Mouse (Mus musculus) MEL (cell line): ENCODE measurements around the gene Gtpbp8. TPM values are rescaled to one million over a fixed set of nuclear protein-coding genes. Genes with fewer than 3 reads are reported as not detected.

Source experiments
- DNase-seq: peaks from one replicate; pipeline ENCODE4 v3.0.0; 2011; ENCODE audit warnings: low read depth, low spot score
- H3K27ac ChIP-seq: 2 replicates; pipeline ENCODE4 v1.5.1; 2012; ENCODE audit warnings: low read depth, mild to moderate bottlenecking, control low read depth, low read length, moderate library complexity; ENCODE audit not compliant: control insufficient read depth
- H3K27me3 ChIP-seq, 2 experiments: fragments of 150-350 bp in 1 of 2; sonication (generic) in 1 of 2; 2 replicates each; pipeline ENCODE4 v1.6.1; 2012; ENCODE audit warnings: low read length in 2 of 2, mild to moderate bottlenecking in 2 of 2, improper control_type of control experiment in 1 of 2, moderate library complexity in 1 of 2; ENCODE audit not compliant: insufficient read depth in 2 of 2, control insufficient read depth in 1 of 2
- H3K36me3 ChIP-seq, 2 experiments: 2 replicates each; pipeline ENCODE4 v1.6.1; 2012 to 2014; ENCODE audit warnings: low read length in 2 of 2, improper control_type of control experiment in 1 of 2, inconsistent platforms in 1 of 2, mild to moderate bottlenecking in 1 of 2; ENCODE audit not compliant: insufficient read depth in 2 of 2, control insufficient read depth in 1 of 2
- H3K4me1 ChIP-seq, 2 experiments: fragments of 150-350 bp in 1 of 2; sonication (generic) in 1 of 2; 2 replicates each; pipeline ENCODE4 v1.6.1; 2012; ENCODE audit warnings: low read length in 2 of 2, improper control_type of control experiment in 1 of 2, mild to moderate bottlenecking in 1 of 2; ENCODE audit not compliant: insufficient read depth in 2 of 2, control insufficient read depth in 1 of 2
- H3K4me3 ChIP-seq, 2 experiments: fragments of 150-350 bp in 1 of 2; sonication (generic) in 1 of 2; 2 replicates each; pipeline ENCODE4 v1.5.1; 2012; ENCODE audit warnings: low read depth in 2 of 2, low read length in 2 of 2, mild to moderate bottlenecking in 2 of 2, moderate library complexity in 2 of 2, control low read depth in 1 of 2, improper control_type of control experiment in 1 of 2; ENCODE audit not compliant: control insufficient read depth in 1 of 2, insufficient read depth in 1 of 2
- H3K79me2 ChIP-seq: 2 replicates; pipeline ENCODE4 v1.6.1; 2012; ENCODE audit warnings: mild to moderate bottlenecking, low read length, moderate library complexity; ENCODE audit not compliant: control insufficient read depth, poor library complexity, insufficient read depth
- H3K9ac ChIP-seq: 2 replicates; pipeline ENCODE4 v1.6.1; 2012; ENCODE audit warnings: low read depth, mild to moderate bottlenecking, control low read depth, low read length, moderate library complexity; ENCODE audit not compliant: control insufficient read depth, poor library complexity, severe bottlenecking
- H3K9me3 ChIP-seq: fragments of 150-350 bp; sonication (generic); replicated peaks from 2 replicates; pipeline ENCODE4 v1.6.1; 2012; ENCODE audit warnings: mild to moderate bottlenecking, low read length, improper control_type of control experiment, moderate library complexity; ENCODE audit not compliant: insufficient read depth
- BHLHE40 ChIP-seq: IDR thresholded peaks from 2 replicates; pipeline ENCODE4 v1.6.1; 2012; ENCODE audit warnings: low read depth, mild to moderate bottlenecking, inconsistent platforms, low read length, improper control_type of control experiment, borderline replicate concordance
- CTCF ChIP-seq, 3 experiments: IDR thresholded peaks in 2 of 3; conservative IDR thresholded peaks in 1 of 3; 2 replicates each; pipeline ENCODE4 v1.5.1; 2011 to 2012; ENCODE audit warnings: low read length in 3 of 3, low read depth in 2 of 3, mild to moderate bottlenecking in 2 of 3, improper control_type of control experiment in 1 of 3, inconsistent platforms in 1 of 3, mixed read lengths in 1 of 3, moderate library complexity in 1 of 3; ENCODE audit not compliant: control insufficient read depth in 1 of 3, insufficient read depth in 1 of 3, poor library complexity in 1 of 3, severe bottlenecking in 1 of 3
- E2F4 ChIP-seq: IDR thresholded peaks from 2 replicates; pipeline ENCODE4 v1.6.1; 2011; ENCODE audit warnings: low read depth, low read length, improper control_type of control experiment, borderline replicate concordance
- ELF1 ChIP-seq: IDR thresholded peaks from 2 replicates; pipeline ENCODE4 v1.6.1; 2014; ENCODE audit warnings: low read depth, mild to moderate bottlenecking, inconsistent platforms, low read length, improper control_type of control experiment, moderate library complexity
- HCFC1 ChIP-seq: IDR thresholded peaks from 2 replicates; pipeline ENCODE4 v1.6.1; 2012; ENCODE audit warnings: low read depth, mild to moderate bottlenecking, inconsistent platforms, low read length, improper control_type of control experiment, moderate library complexity
- MAFK ChIP-seq: IDR thresholded peaks from 2 replicates; pipeline ENCODE4 v1.6.1; 2011; ENCODE audit warnings: low read depth, mild to moderate bottlenecking, low read length, improper control_type of control experiment, borderline replicate concordance
- MAX ChIP-seq: IDR thresholded peaks from 2 replicates; pipeline ENCODE4 v1.6.1; 2011; ENCODE audit warnings: low read length, improper control_type of control experiment
- MEF2A ChIP-seq: IDR thresholded peaks from 2 replicates; pipeline ENCODE4 v1.6.1; 2014; ENCODE audit warnings: low read depth, mild to moderate bottlenecking, inconsistent platforms, low read length, improper control_type of control experiment; ENCODE audit not compliant: poor library complexity, insufficient replicate concordance, severe bottlenecking; ENCODE audit errors: extremely low read depth
- MYB ChIP-seq: IDR thresholded peaks from 2 replicates; pipeline ENCODE4 v1.6.1; 2011; ENCODE audit warnings: mild to moderate bottlenecking, low read depth, low read length, improper control_type of control experiment
- MYC ChIP-seq: IDR thresholded peaks from 2 replicates; pipeline ENCODE4 v1.6.1; 2011; ENCODE audit warnings: low read depth, mild to moderate bottlenecking, low read length, improper control_type of control experiment, moderate library complexity
- NELFE ChIP-seq: IDR thresholded peaks from 2 replicates; pipeline ENCODE4 v1.6.1; 2011; ENCODE audit warnings: low read depth, low read length, improper control_type of control experiment
- NRF1 ChIP-seq: IDR thresholded peaks from 2 replicates; pipeline ENCODE4 v1.6.1; 2014; ENCODE audit warnings: low read depth, mild to moderate bottlenecking, inconsistent platforms, low read length, improper control_type of control experiment, moderate library complexity; ENCODE audit not compliant: poor library complexity, insufficient read depth, severe bottlenecking
- POLR2AphosphoS2 ChIP-seq: IDR thresholded peaks from 2 replicates; pipeline ENCODE4 v1.6.1; 2011; ENCODE audit warnings: low read length, improper control_type of control experiment
- RAD21 ChIP-seq: IDR thresholded peaks from 2 replicates; pipeline ENCODE4 v1.6.1; 2011; ENCODE audit warnings: mild to moderate bottlenecking, low read depth, low read length, improper control_type of control experiment
- SIN3A ChIP-seq: IDR thresholded peaks from 2 replicates; pipeline ENCODE4 v1.6.1; 2012; ENCODE audit warnings: low read length, improper control_type of control experiment, inconsistent platforms
- SMC3 ChIP-seq: IDR thresholded peaks from 2 replicates; pipeline ENCODE4 v1.6.1; 2011; ENCODE audit warnings: low read depth, low read length, improper control_type of control experiment
- ZC3H11A ChIP-seq: IDR thresholded peaks from 2 replicates; pipeline ENCODE4 v1.6.1; 2012; ENCODE audit warnings: low read depth, mild to moderate bottlenecking, inconsistent platforms, low read length, improper control_type of control experiment
- ZKSCAN1 ChIP-seq: IDR thresholded peaks from 2 replicates; pipeline ENCODE4 v1.6.1; 2012; ENCODE audit warnings: low read depth, mild to moderate bottlenecking, inconsistent platforms, low read length, improper control_type of control experiment, moderate library complexity
- polyA plus RNA-seq, 2 experiments: library from polyadenylated mRNA; stranded (reverse) in 1 of 2; unstranded in 1 of 2; fragments of >175 nt in 1 of 2; fragments of >200 nt in 1 of 2; gene quantifications; 2 replicates each; pipeline versions ENCODE4 v1.2.1 to v1.2.4; 2012; ENCODE audit warnings: low replicate concordance in 2 of 2, low read depth in 1 of 2; ENCODE audit not compliant: insufficient read length in 2 of 2, insufficient read depth in 1 of 2, missing spikeins in 1 of 2
- total RNA-seq: library from RNA; depleted of rRNA; stranded (reverse); fragments of 300-350 nt; gene quantifications from 2 replicates; pipeline ENCODE4 v1.2.3, GENCODE M21; 2012

The Gtpbp8 gene
- total and polyA plus RNA-seq, 3 experiments = 10.7 to 14.4 TPM; not detected in 1

GRCm38 (mm10) chr16:44719349-44719748 is 26.8 kb downstream of the Gtpbp8 start:
- DNase-seq = no peak
- H3K4me3 ChIP-seq = no peak overlapping the region
- H3K27me3 ChIP-seq = no peaks in the 10 kb centered on the region
- H3K9ac ChIP-seq = no peak overlapping the region
- H3K9me3 ChIP-seq = no peaks in the 10 kb centered on the region
- TF ChIP-seq ELF1 (no peak), ZKSCAN1 (no peak), HCFC1 (no peak), POLR2AphosphoS2 (no peak), NRF1 (no peak), SIN3A (no peak), RAD21 (no peak), MAX (no peak), ZC3H11A (no peak), MAFK (no peak), BHLHE40 (no peak), MEF2A (no peak), MYC (no peak)
- TF ChIP-seq, all 39 proteins: peak for 0
- Histone ChIP-seq H3K4me1 (peaks cover 0 to 7% of the 10 kb centered on the region in 2 experiments; a peak in 2 of 4 replicates), H3K27ac (no peak overlapping the region), H3K36me3 (peaks cover 0 to 12% of the 10 kb centered on the region in 2 experiments; a peak in 2 of 4 replicates), H3K79me2 (peaks cover 5% of the 10 kb centered on the region)

- H3K9me3 ChIP-seq = no peaks in the 10 kb centered on the region
- H3K27me3 ChIP-seq = no peaks in the 10 kb centered on the region
- TF ChIP-seq E2F4 (no peak), CTCF (IDR thresholded peaks at IDR 0.05 in 2 of 3, conservative IDR thresholded peaks at IDR 0.05 in 1 of 3; ENCODE audit: control insufficient read depth in 1 of 3, insufficient read depth in 1 of 3, low read depth in 2 of 3, low read length in 3 of 3, poor library complexity in 1 of 3, severe bottlenecking in 1 of 3) (peak in 1 of 3 experiments; percentile 38; a peak in 2 of 6 replicates), NELFE (no peak), MYB (no peak), ZC3H11A (0 out of 2 replicates have a peak, but pooled peaks have one; percentile 33), SMC3 (peak; percentile 42), RAD21 (peak; percentile 30)
- H3K79me2 ChIP-seq = no peaks in the 10 kb centered on the region
- DNase-seq = no peak
- no peak overlapping the region for H3K9ac ChIP-seq
- H3K27ac ChIP-seq = no peak overlapping the region
- H3K36me3 ChIP-seq = peaks cover 0 to 3% of the 10 kb centered on the region in 2 experiments; a peak in 2 of 4 replicates
- peaks cover 0 to 3% of the 10 kb centered on the region in 2 experiments; a peak in 2 of 4 replicates for H3K4me1 ChIP-seq
- H3K4me3 ChIP-seq = no peak overlapping the region
Measured at GRCm38 (mm10) chr16:44717838-44718237, 28.3 kb downstream of the Gtpbp8 start.
